Comparison of ENCODE assay signal across 8 mouse cellular contexts in genomic region chr19:5726961-5727578, GRCm38 (mm10). TPM values are rescaled to one million over a fixed set of nuclear protein-coding genes. Genes with fewer than 3 reads are reported as not detected.
DNase-seq lines count a peak whose midpoint lies in the region; ATAC-seq and TF ChIP-seq lines count a peak whose summit lies in the region.

No protein-coding gene starts in this region.

- peak overlapping the region; percentile 70 for H3K4me2 ChIP-seq in kidney, postnatal 0 days (ENCODE audit: low read length)
- H3K4me2 ChIP-seq in hindbrain, postnatal 0 days (ENCODE audit: low read depth, low read length) = peak overlapping the region; percentile 96
- H3K4me2 ChIP-seq in midbrain, embryonic 15.5 days = peak overlapping the region; percentile 97

- DNase-seq in kidney, postnatal 0 days (ENCODE audit: low spot score) = no peak
- DNase-seq in kidney, postnatal 14 days = no peak
- DNase-seq in hindbrain, postnatal 0 days (ENCODE audit: low spot score) = no peak
- no peak for DNase-seq in layer of hippocampus, postnatal 36 days
- DNase-seq in layer of hippocampus, adult 11-12 months (ENCODE audit: low spot score) = no peak
- DNase-seq in right cerebral cortex, postnatal 14 days = no peak

- TF ChIP-seq CTCF in kidney, postnatal 0 days (IDR thresholded peaks at IDR 0.05; ENCODE audit: low read depth) = no peak
- TF ChIP-seq CTCF in cortical plate, adult 2 months (IDR thresholded peaks at IDR 0.05; ENCODE audit: extremely low read depth, insufficient read depth, low read length) = no peak
- no peak for TF ChIP-seq CTCF in hindbrain, postnatal 0 days (IDR thresholded peaks at IDR 0.05; ENCODE audit: low read depth)

- H3K27me3 ChIP-seq in kidney, postnatal 0 days (ENCODE audit: insufficient read depth, low read length) = no peaks in the 10 kb centered on the region
- no peaks in the 10 kb centered on the region for H3K27me3 ChIP-seq in hindbrain, postnatal 0 days (ENCODE audit: insufficient read depth, low read length)
- no peaks in the 10 kb centered on the region for H3K27me3 ChIP-seq in midbrain, embryonic 15.5 days (replicated peaks)

- ATAC-seq in kidney, postnatal 0 days (replicated peaks; ENCODE audit: low FRiP score, low read depth) = no peak
- no peak for ATAC-seq in hindbrain, postnatal 0 days
- no peak for ATAC-seq in midbrain, embryonic 15.5 days (replicated peaks)

- H3K4me1 ChIP-seq in kidney, postnatal 0 days (replicated peaks; ENCODE audit: insufficient read depth, low read length) = peaks cover 41% of the 10 kb centered on the region
- H3K4me1 ChIP-seq in cortical plate, adult 2 months (ENCODE audit: control insufficient read depth, insufficient read depth, low read length) = peaks cover 7% of the 10 kb centered on the region; the same call in 1 of the 2 replicates
- H3K4me1 ChIP-seq in hindbrain, postnatal 0 days (ENCODE audit: insufficient read depth, low read length) = peaks cover 37% of the 10 kb centered on the region
- peaks cover 61% of the 10 kb centered on the region for H3K4me1 ChIP-seq in midbrain, embryonic 15.5 days

- no peaks in the 10 kb centered on the region for H3K9me3 ChIP-seq in kidney, postnatal 0 days (replicated peaks; ENCODE audit: low read length)
- no peaks in the 10 kb centered on the region for H3K9me3 ChIP-seq in hindbrain, postnatal 0 days (ENCODE audit: low read length)
- H3K9me3 ChIP-seq in midbrain, embryonic 15.5 days = no peaks in the 10 kb centered on the region

- peak overlapping the region; percentile 67 for H3K27ac ChIP-seq in kidney, postnatal 0 days
- no peak overlapping the region for H3K27ac ChIP-seq in cortical plate, adult 2 months (ENCODE audit: insufficient read depth, low read length)
- H3K27ac ChIP-seq in hindbrain, postnatal 0 days = peak overlapping the region; percentile 36; the same call in 1 of the 2 replicates
- H3K27ac ChIP-seq in midbrain, embryonic 15.5 days = peak overlapping the region; percentile 93; the same call in 1 of the 2 replicates

- TF ChIP-seq POLR2A in cortical plate, adult 2 months (IDR thresholded peaks at IDR 0.05; ENCODE audit: extremely low read depth, insufficient read depth, low read length) = no peak

- H3K36me3 ChIP-seq in kidney, postnatal 0 days (ENCODE audit: insufficient read depth, low read length) = no peaks in the 10 kb centered on the region
- H3K36me3 ChIP-seq in hindbrain, postnatal 0 days (ENCODE audit: insufficient read depth, low read length) = no peaks in the 10 kb centered on the region
- H3K36me3 ChIP-seq in midbrain, embryonic 15.5 days (replicated peaks) = 0 out of 2 replicates have a peak, but pooled peaks cover 4% of the 10 kb centered on the region

- WGBS in kidney, postnatal 0 days = 65% methylated on average over 15 of the region's 15 CpGs
- WGBS in hindbrain, postnatal 0 days = 79% methylated on average over 15 of the region's 15 CpGs
- 79% methylated on average over 15 of the region's 15 CpGs for whole genome bisulfite sequencing in midbrain, embryonic 15.5 days

- H3K4me3 ChIP-seq in kidney, postnatal 0 days (replicated peaks; ENCODE audit: low read depth, low read length) = peak overlapping the region; percentile 85; the same call in 1 of the 2 replicates
- peak overlapping the region; percentile 81; the same call in 1 of the 2 replicates for H3K4me3 ChIP-seq in cortical plate, adult 2 months (ENCODE audit: insufficient read depth, low read length)
- H3K4me3 ChIP-seq in hindbrain, postnatal 0 days (ENCODE audit: low read length) = peak overlapping the region; percentile 97
- peak overlapping the region; percentile 72 for H3K4me3 ChIP-seq in midbrain, embryonic 15.5 days

- peak overlapping the region; percentile 24; the same call in 1 of the 2 replicates for H3K9ac ChIP-seq in kidney, postnatal 0 days (ENCODE audit: low read depth, low read length)
- 0 out of 2 replicates have a peak overlapping the region, but pooled peaks have one; percentile 22 for H3K9ac ChIP-seq in hindbrain, postnatal 0 days (replicated peaks; ENCODE audit: low read length)
- H3K9ac ChIP-seq in midbrain, embryonic 15.5 days = peak overlapping the region; percentile 93

RNA-seq across cellular contexts. Expression of gene Ehbp1l1, which starts 1.0 kb away (rescaled TPM):
- polyA plus RNA-seq in kidney, postnatal 0 days (2015; fragmentation: Nextera tagmentation; extraction: Ambion mirVana) = 14.3 and 15.0 TPM in 2 replicates
- 16.5 and 17.0 TPM in 2 replicates for polyA plus RNA-seq in cortical plate, adult 2 months (2012; rRNA removed)
- 16.6 and 19.7 TPM in 2 replicates for total RNA-seq in hindbrain, postnatal 0 days (2014; rRNA removed)
- 40.0 and 43.0 TPM in 2 replicates for polyA plus RNA-seq in hindbrain, postnatal 0 days (2015; fragmentation: Nextera tagmentation; extraction: Ambion mirVana)
- polyA plus RNA-seq in midbrain, embryonic 15.5 days (2015; fragmentation: Nextera tagmentation; extraction: Ambion mirVana) = 23.7 and 25.5 TPM in 2 replicates
- total RNA-seq in layer of hippocampus, postnatal 36 days (2021) = 10 to 100 TPM; 13.7 to 14.2 TPM

RNA-seq across cellular contexts. Expression of gene Fam89b, which starts 2.4 kb away (rescaled TPM):
- 91.0 and 92.7 TPM in 2 replicates for polyA plus RNA-seq in kidney, postnatal 0 days (2015; fragmentation: Nextera tagmentation; extraction: Ambion mirVana)
- polyA plus RNA-seq in cortical plate, adult 2 months (2012; rRNA removed) = 46.7 and 58.6 TPM in 2 replicates
- total RNA-seq in hindbrain, postnatal 0 days (2014; rRNA removed) = 177 and 188 TPM in 2 replicates
- polyA plus RNA-seq in hindbrain, postnatal 0 days (2015; fragmentation: Nextera tagmentation; extraction: Ambion mirVana) = 131 and 140 TPM in 2 replicates
- polyA plus RNA-seq in midbrain, embryonic 15.5 days (2015; fragmentation: Nextera tagmentation; extraction: Ambion mirVana) = 158 and 165 TPM in 2 replicates
- 10 to 100 TPM; 24.1 to 29.4 TPM for total RNA-seq in layer of hippocampus, postnatal 36 days (2021)

RNA-seq across cellular contexts. Expression of gene Ltbp3, which starts 13.6 kb away (rescaled TPM):
- polyA plus RNA-seq in kidney, postnatal 0 days (2015; fragmentation: Nextera tagmentation; extraction: Ambion mirVana) = 22.3 and 23.9 TPM in 2 replicates
- polyA plus RNA-seq in cortical plate, adult 2 months (2012; rRNA removed) = 54.2 and 54.9 TPM in 2 replicates
- total RNA-seq in hindbrain, postnatal 0 days (2014; rRNA removed) = 43.0 and 50.2 TPM in 2 replicates
- polyA plus RNA-seq in hindbrain, postnatal 0 days (2015; fragmentation: Nextera tagmentation; extraction: Ambion mirVana) = 14.0 and 14.4 TPM in 2 replicates
- 8.2 and 12.6 TPM in 2 replicates for polyA plus RNA-seq in midbrain, embryonic 15.5 days (2015; fragmentation: Nextera tagmentation; extraction: Ambion mirVana)
- total RNA-seq in layer of hippocampus, postnatal 36 days (2021) = 10 to 100 TPM; 24.9 to 28.0 TPM

RNA-seq across cellular contexts. Expression of gene Kcnk7, which starts 22.9 kb away (rescaled TPM):
- polyA plus RNA-seq in kidney, postnatal 0 days (2015; fragmentation: Nextera tagmentation; extraction: Ambion mirVana) = 0.32 and 0.33 TPM in 2 replicates
- 0.09 and 0.23 TPM in 2 replicates for polyA plus RNA-seq in cortical plate, adult 2 months (2012; rRNA removed)
- not detected in 2 replicates for total RNA-seq in hindbrain, postnatal 0 days (2014; rRNA removed)
- polyA plus RNA-seq in hindbrain, postnatal 0 days (2015; fragmentation: Nextera tagmentation; extraction: Ambion mirVana) = 0.19 and 0.61 TPM in 2 replicates
- 0.19 and 0.28 TPM in 2 replicates for polyA plus RNA-seq in midbrain, embryonic 15.5 days (2015; fragmentation: Nextera tagmentation; extraction: Ambion mirVana)
- total RNA-seq in layer of hippocampus, postnatal 36 days (2021) = not detected

RNA-seq across cellular contexts. Expression of gene Pcnx3, which starts 38.4 kb away (rescaled TPM):
- 14.8 and 15.0 TPM in 2 replicates for polyA plus RNA-seq in kidney, postnatal 0 days (2015; fragmentation: Nextera tagmentation; extraction: Ambion mirVana)
- 59.9 and 60.8 TPM in 2 replicates for polyA plus RNA-seq in cortical plate, adult 2 months (2012; rRNA removed)
- total RNA-seq in hindbrain, postnatal 0 days (2014; rRNA removed) = 75.1 and 97.0 TPM in 2 replicates
- polyA plus RNA-seq in hindbrain, postnatal 0 days (2015; fragmentation: Nextera tagmentation; extraction: Ambion mirVana) = 16.8 and 17.2 TPM in 2 replicates
- polyA plus RNA-seq in midbrain, embryonic 15.5 days (2015; fragmentation: Nextera tagmentation; extraction: Ambion mirVana) = 29.2 TPM in 2 replicates
- 10 to 100 TPM; 61.9 to 68.5 TPM for total RNA-seq in layer of hippocampus, postnatal 36 days (2021)

Comparison
In these comparisons a context has a peak if more than half of its experiments do, and no peak if none do; other contexts are left out.
1. H3K9ac ChIP-seq: peak in every context shown above with its lines; median percentile 93 in midbrain, embryonic 15.5 days; 24 in kidney, postnatal 0 days; 22 in hindbrain, postnatal 0 days.